Mouse (Mus musculus) E14TG2a.4 (cell line): Measurements from ENCODE around the gene 2900026A02Rik.

ENCODE experiments used
- CTCF ChIP-seq: conservative IDR thresholded peaks from 2 replicates; pipeline ENCODE4 v1.5.1; 2014; ENCODE audit warnings: low read length
- NANOG ChIP-seq: IDR thresholded peaks from 2 replicates; pipeline ENCODE4 v1.6.1; 2014; ENCODE audit warnings: borderline replicate concordance, low read length, mixed read lengths

GRCm38 (mm10) chr5:113087465-113087864 lies 133.6 kb downstream of the 2900026A02Rik start:
- TF ChIP-seq CTCF (no peak), NANOG (no peak)
